Mouse (Mus musculus) hindbrain, postnatal 0 days (tissue): ENCODE data around the gene Apba1. TPM values are rescaled to one million over a fixed set of nuclear protein-coding genes. Genes with fewer than 3 reads are reported as not detected.

Source experiments
- ATAC-seq: fragments of 200-750 bp; cut with Nextera tagmentation; 2 replicates; pipeline ENCODE4 v1.8.0; 2017; ENCODE audit warnings: mild to moderate bottlenecking, moderate TSS enrichment, moderate library complexity
- DNase-seq: peaks from one replicate; pipeline ENCODE4 v3.0.0-alpha.2; 2015; ENCODE audit warnings: low spot score
- H3K27ac ChIP-seq: fragments of 300-500 bp; sonication (generic); 2 replicates; pipeline ENCODE4 v1.5.1; 2014; ENCODE audit warnings: mild to moderate bottlenecking
- H3K27me3 ChIP-seq: fragments of 300-500 bp; sonication (generic); 2 replicates; pipeline ENCODE4 v1.6.1; 2014; ENCODE audit warnings: low read length, mixed read lengths; ENCODE audit not compliant: insufficient read depth
- H3K36me3 ChIP-seq: fragments of 300-500 bp; sonication (generic); 2 replicates; pipeline ENCODE4 v1.6.1; 2014; ENCODE audit warnings: low read length, mixed read lengths; ENCODE audit not compliant: insufficient read depth
- H3K4me1 ChIP-seq: fragments of 300-500 bp; sonication (generic); 2 replicates; pipeline ENCODE4 v1.6.1; 2014; ENCODE audit warnings: antibody characterized with exemption, low read length, mixed read lengths; ENCODE audit not compliant: insufficient read depth
- H3K4me2 ChIP-seq: fragments of 300-500 bp; sonication (generic); 2 replicates; pipeline ENCODE4 v1.6.1; 2014; ENCODE audit warnings: low read depth, mild to moderate bottlenecking, low read length, moderate library complexity, mixed read lengths
- H3K4me3 ChIP-seq: fragments of 300-500 bp; sonication (generic); 2 replicates; pipeline ENCODE4 v1.5.1; 2014; ENCODE audit warnings: low read length
- H3K9ac ChIP-seq: fragments of 300-500 bp; sonication (generic); replicated peaks from 2 replicates; pipeline ENCODE4 v1.6.1; 2014; ENCODE audit warnings: mild to moderate bottlenecking, low read length, moderate library complexity, mixed read lengths
- H3K9me3 ChIP-seq: fragments of 300-500 bp; sonication (generic); 2 replicates; pipeline ENCODE4 v1.6.1; 2016; ENCODE audit warnings: low read length, mixed read lengths
- CTCF ChIP-seq: IDR thresholded peaks from 2 replicates; pipeline ENCODE4 v1.5.1; 2016; ENCODE audit warnings: antibody characterized with exemption, control low read depth, low read depth
- WGBS: fragments of 180-500 bp; shearing (Covaris S2); extraction: QIAGEN DNeasy Blood & Tissue Kit; methylation state at CpG from one replicate; pipeline ENCODE4 v1.1.7; 2014; 5-methylcytosine and 5-hydroxymethylcytosine counted together
- polyA plus RNA-seq: library from polyadenylated mRNA; unstranded; fragments of >200 nt; fragmentation: Nextera tagmentation; extraction: Ambion mirVana; gene quantifications from 2 replicates; pipeline ENCODE4 v1.2.1, GENCODE M21; 2015
- total RNA-seq: library from RNA; depleted of rRNA; stranded (reverse); fragments of >200 nt; gene quantifications from 2 replicates; pipeline ENCODE4 v1.2.3, GENCODE M21; 2014; rRNA removed

Gene Apba1
- total RNA-seq (173 and 180 TPM in 2 replicates), polyA plus RNA-seq (13.8 and 15.5 TPM in 2 replicates)

DNA sequence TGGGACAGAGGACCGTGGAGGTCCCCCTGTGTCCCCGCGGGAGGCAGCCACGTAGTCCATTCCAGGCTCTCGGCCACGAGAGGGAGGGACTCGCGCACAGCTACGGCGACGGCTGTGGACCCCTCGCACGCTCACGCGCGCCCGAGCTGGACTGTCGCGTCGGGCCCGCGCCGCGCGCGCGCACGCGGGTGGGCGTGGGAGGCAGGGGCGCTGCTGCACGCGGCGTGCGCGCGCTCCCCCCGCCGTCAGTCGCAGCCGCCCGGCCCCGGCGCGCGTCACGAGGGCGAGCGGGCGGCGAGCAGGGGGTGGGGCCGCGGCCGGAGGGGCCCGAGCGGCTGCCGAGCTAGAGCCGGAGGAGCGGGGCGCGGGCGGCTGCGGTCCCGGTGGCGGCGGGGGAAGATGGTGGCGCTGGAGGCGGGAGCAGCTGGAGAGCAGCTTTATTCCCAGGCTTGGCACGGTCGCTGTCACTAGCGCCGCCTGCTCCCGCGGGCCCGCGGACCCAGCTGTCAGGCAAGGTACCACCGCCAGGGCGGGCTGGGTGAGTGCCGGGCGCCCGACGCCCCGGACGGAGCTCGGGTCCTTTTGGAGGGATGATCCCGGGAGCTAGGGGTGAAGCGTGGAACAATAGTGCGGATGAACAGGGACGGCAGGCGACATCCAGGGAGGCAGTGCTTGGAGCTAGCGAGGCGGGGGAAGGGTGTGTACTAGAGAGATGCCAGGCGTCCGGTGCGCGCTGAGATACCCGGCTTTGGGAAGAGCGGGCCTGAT lies at the start of gene Apba1:
Gene Apba1 (plus strand): TSS at position 334 of the 768 bp plus-strand sequence.
- peak within 1 kb of the TSS; percentile 92 for H3K9ac ChIP-seq
- H3K4me2 ChIP-seq, result peak within 1 kb of the TSS; percentile 75
- 1% methylated on average over 78 of the region's 98 CpGs for WGBS
- H3K27me3 ChIP-seq, result no peaks in the 10 kb centered on the region
- TF ChIP-seq CTCF, result 0 out of 2 replicates have a peak, but pooled peaks have one; percentile 23
- peaks cover 10% of the 10 kb centered on the region; the same call in 1 of the 2 replicates for H3K4me1 ChIP-seq
- no peaks in the 10 kb centered on the region for H3K36me3 ChIP-seq
- H3K9me3 ChIP-seq, result no peaks in the 10 kb centered on the region
- DNase-seq, result peak; percentile 96
- peak; percentile 88 for ATAC-seq
- peak within 1 kb of the TSS; percentile 82 for H3K4me3 ChIP-seq
- peak within 1 kb of the TSS; percentile 98 for H3K27ac ChIP-seq

- H3K9me3 ChIP-seq, result no peaks in the 10 kb centered on the region
- no peak overlapping the region for H3K27ac ChIP-seq
- no peaks in the 10 kb centered on the region for H3K27me3 ChIP-seq
- ATAC-seq, result no peak
- H3K4me3 ChIP-seq, result no peak overlapping the region
- no peaks in the 10 kb centered on the region for H3K36me3 ChIP-seq
- DNase-seq, result no peak
- no peak for TF ChIP-seq CTCF
- H3K9ac ChIP-seq, result no peak overlapping the region
- no peaks in the 10 kb centered on the region for H3K4me1 ChIP-seq
- H3K4me2 ChIP-seq, result no peak overlapping the region
- 65% methylated on average over 3 of the region's 3 CpGs for WGBS
These were observed 12.2 kb upstream of the Apba1 start for GRCm38 (mm10) chr19:23746506-23746905.

DNA sequence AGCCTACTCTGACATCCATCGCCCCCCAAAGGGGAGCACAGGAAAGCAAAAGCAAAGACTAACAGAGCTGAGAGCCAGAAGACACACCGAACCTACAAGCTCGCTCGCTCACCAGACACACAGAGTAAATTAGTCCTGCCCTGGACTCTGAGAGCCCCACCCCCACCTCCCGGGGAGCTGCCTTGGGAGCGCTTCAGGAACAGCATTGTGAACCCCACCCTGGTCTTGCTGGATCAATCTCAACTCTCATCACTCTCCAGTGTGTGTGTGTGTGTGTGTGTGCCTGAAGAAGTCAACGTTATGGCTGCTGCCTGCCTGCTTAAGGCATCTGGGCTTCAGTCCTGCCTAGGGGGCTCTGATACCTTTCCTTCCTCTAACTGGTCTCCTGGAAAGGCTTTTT lies 1.7 kb upstream of the Apba1 start:
- Histone ChIP-seq H3K9ac (no peak overlapping the region), H3K27me3 (no peaks in the 10 kb centered on the region), H3K4me2 (no peak overlapping the region), H3K27ac (no peak overlapping the region), H3K4me3 (no peak overlapping the region), H3K9me3 (no peaks in the 10 kb centered on the region), H3K4me1 (no peaks in the 10 kb centered on the region), H3K36me3 (no peaks in the 10 kb centered on the region)
- WGBS, result 25% methylated on average over 7 of the region's 7 CpGs
- DNase-seq (no peak), ATAC-seq (no peak)
- peak; percentile 17; the same call in 1 of the 2 replicates for TF ChIP-seq CTCF

DNA sequence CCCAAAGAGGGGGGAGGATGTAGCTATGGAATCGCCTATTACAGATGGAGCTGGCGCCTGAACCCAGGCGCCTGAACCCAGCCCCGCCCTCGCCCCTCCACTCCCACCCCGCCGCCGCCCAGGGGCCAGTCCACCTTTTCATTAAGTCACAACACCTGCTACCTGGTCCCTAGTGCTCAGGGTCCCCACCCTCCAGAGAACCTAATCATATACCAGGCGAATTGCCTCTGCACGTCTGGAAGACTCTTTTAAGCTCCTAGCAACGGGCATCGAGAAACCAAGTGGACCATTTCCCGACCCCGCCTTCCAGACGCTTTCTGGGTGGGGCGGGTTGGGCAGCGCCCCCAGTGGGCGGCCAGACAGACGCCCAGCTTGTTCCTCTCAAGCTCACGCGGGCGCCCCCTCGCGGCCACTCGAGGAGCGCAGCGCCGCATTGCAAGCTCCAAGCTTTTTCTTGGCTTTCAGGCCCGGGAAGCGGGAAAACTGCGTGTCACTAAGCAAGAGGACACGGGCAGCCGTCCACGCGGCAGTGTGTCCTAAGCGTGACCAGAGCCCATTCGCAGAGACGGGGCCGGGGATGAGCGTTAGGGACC lies 630 bp upstream of the Apba1 start:
- Histone ChIP-seq H3K36me3 (no peaks in the 10 kb centered on the region), H3K4me1 (0 out of 2 replicates have a peak, but pooled peaks cover 3% of the 10 kb centered on the region), H3K27me3 (no peaks in the 10 kb centered on the region), H3K4me2 (peak overlapping the region; percentile 75), H3K9ac (peak overlapping the region; percentile 92), H3K27ac (peak overlapping the region; percentile 98), H3K4me3 (peak overlapping the region; percentile 82), H3K9me3 (no peaks in the 10 kb centered on the region)
- WGBS, result 2% methylated on average over 40 of the region's 40 CpGs
- DNase-seq (peak; percentile 98), ATAC-seq (peak; percentile 82)
- TF ChIP-seq CTCF, result peak; percentile 98

DNA sequence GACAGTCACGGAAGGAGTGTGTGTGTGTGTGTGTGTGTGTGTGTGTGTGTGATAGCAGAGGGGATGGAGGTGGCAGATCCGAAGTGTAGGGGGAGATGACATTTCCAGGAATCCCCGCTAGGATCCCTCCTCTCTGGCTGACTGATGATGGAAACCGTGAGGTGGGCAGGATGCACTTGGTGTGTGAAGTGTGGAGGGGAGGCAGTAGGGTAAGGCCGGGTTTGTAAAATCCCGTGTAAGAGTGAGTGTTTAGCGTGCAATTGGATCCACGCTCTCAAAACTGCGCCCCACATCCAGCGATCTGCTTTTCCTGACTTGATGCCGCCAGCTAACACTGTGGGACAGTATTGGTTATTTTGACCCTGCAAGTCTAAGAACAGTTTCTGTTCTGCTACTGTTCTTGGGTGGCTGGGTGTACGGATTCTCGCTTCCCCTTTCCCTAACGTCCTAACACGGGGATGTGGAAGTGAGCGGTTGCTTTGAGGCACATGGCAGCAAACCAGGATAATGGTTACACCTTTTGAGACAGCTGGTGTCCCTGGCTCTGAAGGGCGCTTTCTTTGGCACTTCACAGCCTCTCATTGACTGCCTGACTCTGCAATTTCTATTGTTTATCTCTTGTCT lies 747 bp downstream of the Apba1 start:
- no peaks in the 10 kb centered on the region for H3K9me3 ChIP-seq
- DNase-seq (peak; percentile 50), ATAC-seq (peak; percentile 11)
- peaks cover 14% of the 10 kb centered on the region; the same call in 1 of the 2 replicates for H3K4me1 ChIP-seq
- peak overlapping the region; percentile 92 for H3K9ac ChIP-seq
- H3K4me3 ChIP-seq, result peak overlapping the region; percentile 82
- WGBS, result under 1% methylated on average over 17 of the region's 17 CpGs
- H3K27me3 ChIP-seq, result no peaks in the 10 kb centered on the region
- H3K27ac ChIP-seq, result peak overlapping the region; percentile 98
- H3K36me3 ChIP-seq, result no peaks in the 10 kb centered on the region
- TF ChIP-seq CTCF, result peak; percentile 39; the same call in 1 of the 2 replicates
- H3K4me2 ChIP-seq, result peak overlapping the region; percentile 75

DNA sequence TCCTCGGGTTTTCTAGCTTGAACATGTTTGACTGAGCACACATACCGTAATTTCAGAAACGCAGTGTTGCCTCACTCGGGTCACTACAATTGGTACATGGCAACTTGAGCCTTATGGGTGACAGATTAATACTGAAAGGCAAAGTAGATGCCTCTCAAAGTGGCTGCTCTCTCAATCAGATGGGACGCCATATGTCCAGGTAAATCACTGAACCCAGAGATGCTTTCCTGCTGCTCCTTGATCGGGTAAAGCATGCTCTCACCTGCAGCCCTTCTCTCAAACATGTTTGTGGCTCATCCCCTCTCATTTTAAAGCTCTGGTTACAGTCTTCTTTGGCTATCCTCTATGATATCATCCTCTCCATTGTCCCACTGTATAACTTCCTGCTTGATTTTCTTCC lies 4.7 kb downstream of the Apba1 start:
- Histone ChIP-seq H3K9me3 (no peaks in the 10 kb centered on the region), H3K27me3 (no peaks in the 10 kb centered on the region), H3K9ac (no peak overlapping the region), H3K4me3 (no peak overlapping the region), H3K4me2 (no peak overlapping the region), H3K36me3 (no peaks in the 10 kb centered on the region), H3K4me1 (peaks cover 22% of the 10 kb centered on the region), H3K27ac (0 out of 2 replicates have a peak overlapping the region, but pooled peaks have one; percentile 46)
- 78% methylated on average over 6 of the region's 6 CpGs for WGBS
- ATAC-seq (no peak), DNase-seq (no peak)
- TF ChIP-seq CTCF, result no peak
